Mouse (Mus musculus): ENCODE results near the gene Ctnna3.

Gene Ctnna3

GRCm38 (mm10) chr10:63526027-63526426 lies 96.1 kb downstream of the Ctnna3 start:
- no peak for DNase-seq (ENCODE audit: low read depth)

GRCm38 (mm10) chr10:63532381-63532780 lies 102.5 kb downstream of the Ctnna3 start:
- no peak for DNase-seq (ENCODE audit: low read depth)

- peak; percentile 83 for DNase-seq (ENCODE audit: low read depth)
Observed at GRCm38 (mm10) chr10:63541754-63542153, 111.9 kb downstream of the Ctnna3 start.

- peak; percentile 4 for DNase-seq (ENCODE audit: low read depth)
Observed at GRCm38 (mm10) chr10:63542493-63542892, 112.6 kb downstream of the Ctnna3 start.

- DNase-seq (ENCODE audit: low read depth): peak; percentile 33
Observed at GRCm38 (mm10) chr10:63566691-63567090, 136.8 kb downstream of the Ctnna3 start.

- DNase-seq (ENCODE audit: low read depth): peak; percentile 73
Observed at GRCm38 (mm10) chr10:63571561-63571960, 141.7 kb downstream of the Ctnna3 start.

GRCm38 (mm10) chr10:63572866-63573265 lies 143.0 kb downstream of the Ctnna3 start:
- peak; percentile 65 for DNase-seq (ENCODE audit: low read depth)

- DNase-seq (ENCODE audit: low read depth): peak; percentile 38
Observed at GRCm38 (mm10) chr10:63574100-63574609, 144.3 kb downstream of the Ctnna3 start.

GRCm38 (mm10) chr10:63582608-63583007 lies 152.7 kb downstream of the Ctnna3 start:
- peak; percentile 89 for DNase-seq (ENCODE audit: low read depth)

- no peak for DNase-seq (ENCODE audit: low read depth)
Observed at GRCm38 (mm10) chr10:63583798-63584374, 154.0 kb downstream of the Ctnna3 start.

- DNase-seq (ENCODE audit: low read depth): no peak
Observed at GRCm38 (mm10) chr10:63599417-63599816, 169.5 kb downstream of the Ctnna3 start.

- DNase-seq (ENCODE audit: low read depth): no peak
Observed at GRCm38 (mm10) chr10:63601206-63601605, 171.3 kb downstream of the Ctnna3 start.

- DNase-seq (ENCODE audit: low read depth): no peak
Observed at GRCm38 (mm10) chr10:63628546-63628945, 198.6 kb downstream of the Ctnna3 start.

GRCm38 (mm10) chr10:63633915-63634314 lies 204.0 kb downstream of the Ctnna3 start:
- DNase-seq (ENCODE audit: low read depth): no peak

GRCm38 (mm10) chr10:63637987-63638386 lies 208.1 kb downstream of the Ctnna3 start:
- DNase-seq (ENCODE audit: low read depth): no peak

- no peak for DNase-seq (ENCODE audit: low read depth)
Observed at GRCm38 (mm10) chr10:63647300-63647699, 217.4 kb downstream of the Ctnna3 start.

GRCm38 (mm10) chr10:63650307-63650706 lies 220.4 kb downstream of the Ctnna3 start:
- DNase-seq (ENCODE audit: low read depth): no peak

GRCm38 (mm10) chr10:63652887-63653286 lies 223.0 kb downstream of the Ctnna3 start:
- DNase-seq (ENCODE audit: low read depth): no peak

GRCm38 (mm10) chr10:63653571-63653970 lies 223.7 kb downstream of the Ctnna3 start:
- DNase-seq (ENCODE audit: low read depth): no peak

- no peak for DNase-seq (ENCODE audit: low read depth)
Observed at GRCm38 (mm10) chr10:63654560-63654959, 224.7 kb downstream of the Ctnna3 start.

GRCm38 (mm10) chr10:63676343-63676742 lies 246.4 kb downstream of the Ctnna3 start:
- no peak for DNase-seq (ENCODE audit: low read depth)

GRCm38 (mm10) chr10:63689233-63689632 lies 259.3 kb downstream of the Ctnna3 start:
- DNase-seq (ENCODE audit: low read depth): no peak

GRCm38 (mm10) chr10:63689651-63690050 lies 259.8 kb downstream of the Ctnna3 start:
- no peak for DNase-seq (ENCODE audit: low read depth)

- DNase-seq (ENCODE audit: low read depth): peak; percentile 73
Observed at GRCm38 (mm10) chr10:63692039-63692438, 262.1 kb downstream of the Ctnna3 start.

Measured in NIH3T3 (cell line).